Mouse (Mus musculus) kidney, adult 11 months (tissue): Measurements from ENCODE around the gene Hist1h2ag.

Experiments
- DNase-seq: peaks from one replicate; pipeline ENCODE4 v3.0.0; 2022

Gene Hist1h2ag

DNA sequence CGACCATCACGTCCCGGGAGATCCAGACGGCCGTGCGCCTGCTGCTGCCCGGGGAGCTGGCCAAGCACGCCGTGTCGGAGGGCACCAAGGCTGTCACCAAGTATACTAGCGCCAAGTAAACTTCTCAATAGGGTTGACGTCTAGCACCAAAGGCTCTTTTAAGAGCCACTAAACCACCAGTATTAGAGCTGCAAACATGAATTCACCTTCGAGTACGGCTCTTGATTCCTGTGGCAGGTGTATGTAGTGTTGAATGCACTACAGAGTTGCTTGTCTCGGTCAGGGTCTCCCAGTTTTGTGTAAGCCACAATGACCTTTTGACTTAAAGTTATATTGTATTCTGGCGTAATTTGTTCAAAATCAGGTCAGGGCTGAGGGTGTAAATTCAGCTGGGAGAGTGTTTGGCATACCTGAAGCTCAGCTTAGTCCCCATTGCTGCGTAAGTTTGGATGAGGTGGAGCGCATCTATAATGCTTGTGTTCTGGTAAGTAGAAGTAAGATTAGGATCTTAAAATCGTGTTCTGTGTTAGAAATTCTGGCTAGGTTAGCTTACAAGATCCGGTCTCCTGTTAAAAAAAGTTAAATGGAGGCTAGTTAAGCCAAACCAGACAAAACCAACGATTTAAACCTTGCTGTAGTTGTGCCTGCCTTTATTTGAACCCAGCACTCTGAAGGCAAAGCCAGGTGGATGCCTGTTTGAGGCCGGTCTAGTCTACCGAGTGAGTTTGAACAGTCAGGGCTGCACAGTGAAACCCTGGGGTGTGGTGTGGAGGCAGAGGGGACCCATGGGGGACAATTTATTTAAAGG is 6.4 kb downstream of the Hist1h2ag start:
- no peak for DNase-seq

- DNase-seq: peak; percentile 82
Observed at GRCm38 (mm10) chr13:22035267-22036148, 7.2 kb downstream of the Hist1h2ag start, which contains the start of the genes Hist1h2ah and Hist1h2bk. Hist1h2ah (minus strand) TSS chr13:22035568. Hist1h2bk (plus strand) TSS chr13:22035870.

DNA sequence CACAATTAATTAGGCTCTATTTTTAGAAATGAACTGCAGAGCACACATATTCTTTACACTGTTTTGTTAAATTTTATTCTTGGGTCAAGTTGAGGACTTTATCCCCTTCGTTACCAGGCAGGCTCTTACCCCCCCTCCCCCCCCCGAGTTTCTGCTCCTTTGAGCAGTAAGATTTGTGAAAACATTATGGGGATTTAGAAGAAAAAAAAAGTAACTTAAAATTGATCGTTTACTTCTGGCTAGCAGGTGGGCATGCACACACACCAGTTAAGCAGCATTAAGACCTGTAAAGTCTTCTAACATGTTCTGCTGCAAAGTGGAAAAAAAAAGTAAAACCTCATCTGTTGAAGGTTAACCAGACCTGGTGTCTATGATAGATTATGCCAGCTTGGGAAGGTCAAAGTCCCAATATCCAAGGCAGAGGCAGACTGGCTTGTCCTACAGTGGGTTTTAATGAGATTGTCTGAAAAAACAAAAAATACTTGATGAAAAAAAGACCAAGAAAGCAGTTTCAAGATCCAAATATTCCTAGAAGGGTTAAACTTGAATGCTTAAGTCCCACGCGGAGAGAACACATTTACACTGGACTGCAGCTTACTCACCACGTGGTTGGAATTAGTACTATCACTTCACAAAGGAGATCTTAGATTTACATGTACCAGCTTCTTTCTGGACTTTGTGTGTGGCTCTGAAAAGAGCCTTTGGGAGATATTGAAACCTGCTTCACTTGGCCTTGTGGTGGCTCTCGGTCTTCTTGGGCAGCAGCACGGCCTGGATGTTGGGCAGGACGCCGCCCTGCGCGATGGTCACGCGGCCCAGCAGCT is 8.1 kb downstream of the Hist1h2ag start:
- DNase-seq: peak; percentile 61

GRCm38 (mm10) chr13:22033741-22034442 is 8.9 kb downstream of the Hist1h2ag start:
- no peak for DNase-seq

- no peak for DNase-seq
Observed at GRCm38 (mm10) chr13:22030493-22030892, 12.3 kb downstream of the Hist1h2ag start.

DNA sequence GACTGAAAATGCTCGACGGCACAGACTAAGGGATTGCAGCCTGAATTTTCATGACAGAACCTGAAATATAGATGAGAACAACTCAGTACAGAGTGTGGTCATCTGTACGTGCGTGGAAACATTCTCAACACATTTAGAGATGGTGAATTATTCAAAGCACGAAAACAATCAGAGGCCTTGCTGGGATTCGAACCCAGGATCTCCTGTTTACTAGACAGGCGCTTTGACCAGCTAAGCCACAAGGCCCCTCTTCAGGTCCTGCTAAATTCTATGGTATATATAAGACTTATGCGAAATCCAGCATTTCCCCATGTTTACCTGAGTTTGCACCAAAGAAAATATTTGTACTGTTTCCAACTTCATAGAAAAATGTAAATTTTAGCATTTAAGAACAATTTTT is 12.8 kb downstream of the Hist1h2ag start:
- DNase-seq: no peak

- DNase-seq: peak; percentile 93
Observed at GRCm38 (mm10) chr13:22028673-22029460, 13.9 kb downstream of the Hist1h2ag start.

- peak; percentile 49 for DNase-seq
Observed at GRCm38 (mm10) chr13:22026058-22027031, 16.4 kb downstream of the Hist1h2ag start.

GRCm38 (mm10) chr13:22022241-22022640 is 20.5 kb downstream of the Hist1h2ag start:
- peak; percentile 59 for DNase-seq

- DNase-seq: no peak
Observed at GRCm38 (mm10) chr13:22021581-22021980, 21.2 kb downstream of the Hist1h2ag start.

GRCm38 (mm10) chr13:22020901-22021339 is 21.8 kb downstream of the Hist1h2ag start:
- DNase-seq: peak; percentile 27

DNA sequence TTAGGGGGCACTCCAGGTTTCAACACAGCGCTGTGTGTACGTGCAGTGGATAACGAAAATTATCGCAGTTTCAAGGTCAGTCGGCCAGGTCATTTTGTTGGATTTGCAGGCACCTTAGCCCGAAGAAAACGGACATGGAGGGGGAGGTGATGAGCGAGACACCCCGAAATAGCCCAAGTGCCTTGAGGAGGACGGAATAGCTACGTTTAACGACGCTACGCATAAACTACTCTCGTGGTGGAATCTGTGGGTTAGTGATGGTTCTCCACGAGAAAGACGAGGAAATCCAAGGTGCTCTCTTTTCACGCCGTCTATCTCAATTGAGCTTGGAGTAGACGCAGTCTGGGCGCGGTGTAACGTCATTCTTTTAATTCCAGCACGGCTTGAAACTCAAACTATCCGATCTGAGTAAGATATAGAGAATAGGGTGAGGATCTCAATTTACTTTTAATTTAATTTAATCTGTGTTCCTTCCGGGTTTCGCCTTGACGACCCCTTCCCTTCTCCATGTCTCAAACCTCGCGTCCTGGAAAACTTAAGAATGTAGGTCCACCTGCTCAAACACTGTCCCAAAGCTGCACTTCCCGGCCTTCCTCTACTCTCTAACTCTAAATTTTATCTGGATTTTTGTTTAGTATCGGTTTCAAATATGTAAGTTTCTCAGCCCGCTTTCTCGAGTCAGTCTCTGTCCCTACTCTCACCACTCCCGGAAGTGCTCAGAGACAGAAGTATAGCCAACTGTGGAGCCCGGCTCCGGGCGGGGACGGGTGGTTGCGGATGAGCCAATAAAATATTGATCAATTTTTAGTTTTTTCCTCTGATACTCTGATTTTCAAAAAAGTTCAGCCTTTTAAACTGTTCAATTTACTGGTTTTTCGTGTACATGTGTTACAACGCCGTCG is 22.6 kb downstream of the Hist1h2ag start:
- DNase-seq: no peak

- DNase-seq: peak; percentile 55
Observed at GRCm38 (mm10) chr13:22015479-22016450, 27.0 kb downstream of the Hist1h2ag start.

DNA sequence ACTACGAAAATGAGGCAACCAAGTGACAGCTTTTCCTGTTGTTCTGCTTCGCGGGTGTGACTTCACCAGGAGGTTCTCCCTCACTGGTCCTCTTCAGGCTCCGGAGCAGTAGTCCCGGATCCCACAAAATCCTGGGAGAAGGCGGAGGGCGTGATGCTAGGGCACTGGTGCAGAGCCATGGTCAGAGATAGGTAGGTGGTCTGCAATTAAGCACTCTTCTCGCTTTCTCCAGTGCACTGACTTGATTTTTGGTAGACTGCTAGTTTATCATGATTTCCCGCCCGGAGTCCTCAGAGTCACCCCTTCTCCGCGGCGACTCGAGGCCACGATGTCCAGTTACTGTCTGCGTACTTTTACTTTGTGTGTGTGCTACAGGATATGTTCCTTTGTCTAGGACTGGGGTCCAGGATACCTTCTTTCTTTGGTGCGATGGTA is 28.3 kb downstream of the Hist1h2ag start:
- no peak for DNase-seq

DNA sequence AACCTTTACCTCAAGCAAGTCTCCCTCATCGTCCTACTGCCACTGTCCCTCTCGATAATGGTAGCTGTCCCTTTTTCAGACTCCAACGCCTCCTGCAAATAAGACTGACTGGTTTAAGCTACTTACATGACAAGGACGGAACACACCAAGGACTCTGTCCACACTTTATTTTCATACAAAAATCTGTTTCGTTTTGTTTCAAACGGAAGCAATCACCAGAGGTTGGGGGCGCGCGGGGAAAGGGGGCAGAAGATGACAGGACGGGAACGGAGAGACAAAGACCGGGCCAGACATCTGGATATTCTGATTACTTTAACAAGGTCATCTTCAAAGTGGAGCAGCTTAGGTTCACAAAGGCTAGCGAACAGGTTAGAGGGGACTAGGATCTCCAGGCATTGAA is 29.0 kb downstream of the Hist1h2ag start:
- no peak for DNase-seq

GRCm38 (mm10) chr13:22009642-22010041 is 33.1 kb downstream of the Hist1h2ag start, which contains the start of gene Prss16:
Prss16 (minus strand) TSS chr13:22009742.
- DNase-seq: no peak

GRCm38 (mm10) chr13:22008707-22009106 is 34.0 kb downstream of the Hist1h2ag start:
- no peak for DNase-seq
